In genomic region chr12:82179626-82180025, GRCm38 (mm10) we compare ENCODE assay signal across 14 mouse cellular contexts.
"Had no signal": no experiment of that assay in that cellular context is flagged by ENCODE, and none has a peak within 500 bp of the region (broad histone marks: within the 10 kb centered on the region; RNA-seq: fewer than 3 reads in every experiment).

No protein-coding gene starts in this region.

- H3K27me3 ChIP-seq: limb, embryonic 13.5 days; neural tube, embryonic 12.5 days; stomach, embryonic 15.5 days had no signal

- H3K9me3 ChIP-seq: stomach, embryonic 15.5 days had no signal

- DNase-seq: kidney, adult 11 months; kidney, postnatal 10 days; kidney, postnatal 4 days; left cerebral cortex, postnatal 4 days; lung, adult 18-20 months; midbrain, embryonic 14.5 days; retina, postnatal 1 day; right cerebral cortex, postnatal 14 days; thymus, postnatal 36 days had no signal

- H3K4me3 ChIP-seq: layer of hippocampus, adult 2 months; limb, embryonic 13.5 days; neural tube, embryonic 12.5 days; stomach, embryonic 15.5 days had no signal

- H3K4me1 ChIP-seq: neural tube, embryonic 12.5 days; stomach, embryonic 15.5 days had no signal

- H3K27ac ChIP-seq: layer of hippocampus, adult 2 months; limb, embryonic 13.5 days; liver, embryonic 14.5 days; neural tube, embryonic 12.5 days; stomach, embryonic 15.5 days had no signal
